Mouse (Mus musculus) CH12.LX (cell line): ENCODE data around the gene Scrn2. TPM values are rescaled to one million over a fixed set of nuclear protein-coding genes. Genes with fewer than 3 reads are reported as not detected.

ENCODE experiments used
- DNase-seq: peaks from one replicate; pipeline ENCODE4 v3.0.0-alpha.2; 2013; ENCODE audit errors: extremely low read depth
- H3K27ac ChIP-seq: 2 replicates; pipeline ENCODE4 v1.5.1; 2012; ENCODE audit warnings: low read depth, mild to moderate bottlenecking, control low read depth, moderate library complexity; ENCODE audit not compliant: insufficient read depth
- H3K27me3 ChIP-seq: replicated peaks from 2 replicates; pipeline ENCODE3; 2012; ENCODE audit warnings: inconsistent platforms
- H3K36me3 ChIP-seq, 2 experiments: replicated peaks in 1 of 2; 2 replicates each; pipeline versions ENCODE3 to v1.6.1; 2012; ENCODE audit warnings: inconsistent platforms in 1 of 2, low read length in 1 of 2, mild to moderate bottlenecking in 1 of 2, mixed read lengths in 1 of 2, moderate library complexity in 1 of 2; ENCODE audit not compliant: control insufficient read depth in 1 of 2, insufficient read depth in 1 of 2
- H3K4me1 ChIP-seq, 2 experiments: 2 replicates each; pipeline ENCODE4 v1.6.1; 2012; ENCODE audit warnings: inconsistent platforms in 1 of 2, moderate library complexity in 1 of 2; ENCODE audit not compliant: insufficient read depth in 2 of 2, control insufficient read depth in 1 of 2
- H3K4me2 ChIP-seq: 2 replicates; pipeline ENCODE4 v1.6.1; 2012; ENCODE audit warnings: low read depth, mild to moderate bottlenecking, control low read depth; ENCODE audit not compliant: poor library complexity, insufficient read depth, severe bottlenecking
- H3K4me3 ChIP-seq, 3 experiments: fragments of 150-350 bp in 1 of 3; sonication (generic) in 1 of 3; replicated peaks in 1 of 3; 2 replicates each; pipeline versions ENCODE3 to v1.5.1; 2011 to 2012; ENCODE audit warnings: low read depth in 2 of 3, low read length in 2 of 3, mild to moderate bottlenecking in 2 of 3, moderate library complexity in 2 of 3, control low read depth in 1 of 3, improper control_type of control experiment in 1 of 3, inconsistent platforms in 1 of 3, mixed read lengths in 1 of 3; ENCODE audit not compliant: poor library complexity in 1 of 3
- H3K79me2 ChIP-seq: replicated peaks from 2 replicates; pipeline ENCODE4 v1.6.1; 2012; ENCODE audit warnings: mild to moderate bottlenecking, moderate library complexity; ENCODE audit not compliant: control insufficient read depth, poor library complexity, insufficient read depth, severe bottlenecking; ENCODE audit errors: extremely low read depth
- H3K9ac ChIP-seq: 2 replicates; pipeline ENCODE4 v1.6.1; 2012; ENCODE audit warnings: low read depth, mild to moderate bottlenecking, control low read depth, moderate library complexity; ENCODE audit not compliant: insufficient read depth
- H3K9me3 ChIP-seq: replicated peaks from 2 replicates; pipeline ENCODE3; 2012; ENCODE audit warnings: low read length, inconsistent platforms, mixed read lengths
- BHLHE40 ChIP-seq: IDR thresholded peaks from 2 replicates; pipeline ENCODE4 v1.6.1; 2011; ENCODE audit warnings: mild to moderate bottlenecking, low read depth, low read length, improper control_type of control experiment
- CHD1 ChIP-seq: IDR thresholded peaks from 2 replicates; pipeline ENCODE4 v1.6.1; 2012; ENCODE audit warnings: low read depth, low read length, improper control_type of control experiment, inconsistent platforms
- CHD2 ChIP-seq: IDR thresholded peaks from 2 replicates; pipeline ENCODE4 v1.6.1; 2011; ENCODE audit warnings: low read length, improper control_type of control experiment
- CTCF ChIP-seq, 2 experiments: IDR thresholded peaks in 1 of 2; conservative IDR thresholded peaks in 1 of 2; 2 replicates each; pipeline ENCODE4 v1.5.1; 2011 to 2012; ENCODE audit warnings: low read depth in 2 of 2, low read length in 2 of 2, improper control_type of control experiment in 1 of 2, inconsistent platforms in 1 of 2, mild to moderate bottlenecking in 1 of 2, moderate library complexity in 1 of 2
- E2F4 ChIP-seq: IDR thresholded peaks from 2 replicates; pipeline ENCODE4 v1.6.1; 2011; ENCODE audit warnings: low read depth, low read length, improper control_type of control experiment; ENCODE audit not compliant: insufficient replicate concordance
- ELF1 ChIP-seq: IDR thresholded peaks from 2 replicates; pipeline ENCODE4 v1.6.1; 2014; ENCODE audit warnings: low read depth, mild to moderate bottlenecking, inconsistent platforms, low read length, improper control_type of control experiment
- EP300 ChIP-seq: IDR thresholded peaks from 2 replicates; pipeline ENCODE4 v1.6.1; 2011; ENCODE audit warnings: low read length, improper control_type of control experiment
- GABPA ChIP-seq: IDR thresholded peaks from 2 replicates; pipeline ENCODE4 v1.6.1; 2012; ENCODE audit warnings: low read depth, low read length, improper control_type of control experiment, inconsistent platforms; ENCODE audit not compliant: insufficient replicate concordance
- HCFC1 ChIP-seq: IDR thresholded peaks from 2 replicates; pipeline ENCODE4 v1.6.1; 2012; ENCODE audit warnings: low read depth, mild to moderate bottlenecking, inconsistent platforms, low read length, improper control_type of control experiment
- IRF4 ChIP-seq: IDR thresholded peaks from 2 replicates; pipeline ENCODE4 v1.6.1; 2014; ENCODE audit warnings: low read depth, mild to moderate bottlenecking, inconsistent platforms, low read length, improper control_type of control experiment
- JUN ChIP-seq: IDR thresholded peaks from 2 replicates; pipeline ENCODE4 v1.6.1; 2011; ENCODE audit warnings: low read depth, mild to moderate bottlenecking, low read length, improper control_type of control experiment, moderate library complexity; ENCODE audit not compliant: insufficient read depth
- JUND ChIP-seq: conservative IDR thresholded peaks from 2 replicates; pipeline ENCODE4 v1.6.1; 2011; ENCODE audit warnings: low read depth, low read length, improper control_type of control experiment
- KAT2A ChIP-seq: IDR thresholded peaks from 2 replicates; pipeline ENCODE4 v1.6.1; 2012; ENCODE audit warnings: low read length, improper control_type of control experiment, inconsistent platforms; ENCODE audit not compliant: insufficient replicate concordance
- MAFK ChIP-seq: IDR thresholded peaks from 2 replicates; pipeline ENCODE4 v1.6.1; 2011; ENCODE audit warnings: low read length, improper control_type of control experiment; ENCODE audit not compliant: insufficient replicate concordance
- MAX ChIP-seq: IDR thresholded peaks from 2 replicates; pipeline ENCODE4 v1.6.1; 2011; ENCODE audit warnings: low read length, improper control_type of control experiment
- MAZ ChIP-seq: IDR thresholded peaks from 2 replicates; pipeline ENCODE4 v1.6.1; 2012; ENCODE audit warnings: low read depth, mild to moderate bottlenecking, inconsistent platforms, low read length, improper control_type of control experiment, moderate library complexity
- MEF2A ChIP-seq: IDR thresholded peaks from 2 replicates; pipeline ENCODE4 v1.6.1; 2014; ENCODE audit warnings: low read depth, mild to moderate bottlenecking, inconsistent platforms, low read length, improper control_type of control experiment, borderline replicate concordance
- MXI1 ChIP-seq: IDR thresholded peaks from 2 replicates; pipeline ENCODE4 v1.6.1; 2011; ENCODE audit warnings: mild to moderate bottlenecking, low read depth, low read length, improper control_type of control experiment
- MYC ChIP-seq: IDR thresholded peaks from 2 replicates; pipeline ENCODE4 v1.6.1; 2011; ENCODE audit warnings: low read depth, mild to moderate bottlenecking, improper control_type of control experiment, low read length
- NELFE ChIP-seq: IDR thresholded peaks from 2 replicates; pipeline ENCODE4 v1.6.1; 2011; ENCODE audit warnings: low read depth, low read length, improper control_type of control experiment
- NRF1 ChIP-seq: IDR thresholded peaks from 2 replicates; pipeline ENCODE4 v1.6.1; 2014; ENCODE audit warnings: low read depth, mild to moderate bottlenecking, inconsistent platforms, low read length, improper control_type of control experiment, moderate library complexity
- PAX5 ChIP-seq: IDR thresholded peaks from 2 replicates; pipeline ENCODE4 v1.6.1; 2012; ENCODE audit warnings: low read length, inconsistent platforms, mixed read lengths
- POLR2A ChIP-seq: IDR thresholded peaks from 2 replicates; pipeline ENCODE4 v1.6.1; 2011; ENCODE audit warnings: low read depth, mild to moderate bottlenecking, improper control_type of control experiment, low read length
- POLR2AphosphoS2 ChIP-seq: IDR thresholded peaks from 2 replicates; pipeline ENCODE4 v1.6.1; 2011; ENCODE audit warnings: low read depth, low read length, improper control_type of control experiment
- RCOR1 ChIP-seq: conservative IDR thresholded peaks from 2 replicates; pipeline ENCODE4 v1.6.1; 2012; ENCODE audit warnings: low read depth, mild to moderate bottlenecking, inconsistent platforms, low read length, improper control_type of control experiment
- SIN3A ChIP-seq: IDR thresholded peaks from 2 replicates; pipeline ENCODE4 v1.6.1; 2012; ENCODE audit warnings: low read length, improper control_type of control experiment, inconsistent platforms
- TBP ChIP-seq: conservative IDR thresholded peaks from 2 replicates; pipeline ENCODE4 v1.6.1; 2011; ENCODE audit warnings: low read depth, low read length, improper control_type of control experiment
- TCF12 ChIP-seq: IDR thresholded peaks from 2 replicates; pipeline ENCODE4 v1.6.1; 2014; ENCODE audit warnings: low read depth, mild to moderate bottlenecking, inconsistent platforms, low read length, improper control_type of control experiment
- UBTF ChIP-seq: IDR thresholded peaks from 2 replicates; pipeline ENCODE4 v1.6.1; 2012; ENCODE audit warnings: low read depth, mild to moderate bottlenecking, inconsistent platforms, low read length, improper control_type of control experiment, moderate library complexity
- USF1 ChIP-seq: IDR thresholded peaks from 2 replicates; pipeline ENCODE4 v1.6.1; 2014; ENCODE audit warnings: low read depth, mild to moderate bottlenecking, inconsistent platforms, low read length, improper control_type of control experiment
- USF2 ChIP-seq: conservative IDR thresholded peaks from 2 replicates; pipeline ENCODE4 v1.6.1; 2011; ENCODE audit warnings: low read depth, low read length, improper control_type of control experiment
- ZC3H11A ChIP-seq: IDR thresholded peaks from 2 replicates; pipeline ENCODE4 v1.6.1; 2012; ENCODE audit warnings: low read depth, mild to moderate bottlenecking, inconsistent platforms, low read length, improper control_type of control experiment
- ZMIZ1 ChIP-seq: IDR thresholded peaks from 2 replicates; pipeline ENCODE4 v1.6.1; 2012; ENCODE audit warnings: low read depth, mild to moderate bottlenecking, inconsistent platforms, low read length, improper control_type of control experiment
- ZNF384 ChIP-seq: IDR thresholded peaks from 2 replicates; pipeline ENCODE4 v1.6.1; 2012; ENCODE audit warnings: low read depth, low read length, improper control_type of control experiment, inconsistent platforms
- dilution Hi-C: fragments of 300-500 bp; cut with MboI; formaldehyde crosslinking; loops from 2 replicates; pipeline ENCODE4 v1.14.3; 2020; ENCODE audit warnings: low sequenced_read_pairs; ENCODE audit not compliant: extremely low pct_unique_long_range_greater_than_20kb, extremely low pct_ligation_motif_present
- in situ Hi-C: fragments of 300-500 bp; cut with MboI; formaldehyde crosslinking; loops from 3 replicates; pipeline ENCODE4 v1.14.3; 2019; ENCODE audit warnings: low sequenced_read_pairs, low pct_ligation_motif_present, low pct_unique_long_range_greater_than_20kb, mixed read lengths
- polyA plus RNA-seq: library from polyadenylated mRNA; unstranded; fragments of >175 nt; gene quantifications from 2 replicates; pipeline ENCODE4 v1.2.1, GENCODE M21; 2012; ENCODE audit warnings: low read depth; ENCODE audit not compliant: insufficient read length
- total RNA-seq, 2 experiments: library from RNA; depleted of rRNA; stranded (reverse); fragments of 300-350 nt in 1 of 2; fragments of >200 nt in 1 of 2; gene quantifications; 2 replicates each; pipeline ENCODE4 v1.2.3; 2012 to 2014

Gene Scrn2
- total and polyA plus RNA-seq, 3 experiments: 34.5 to 55.8 (median 35.2) TPM

- peak; percentile 94 for TF ChIP-seq TCF12
- TF ChIP-seq, all 38 proteins: peak for 29
Observed at GRCm38 (mm10) chr11:96995836-96996772, 33.6 kb upstream of the Scrn2 start (continued).

GRCm38 (mm10) chr11:96996773-96997379, 32.9 kb upstream of the Scrn2 start:
- Histone ChIP-seq H3K9ac (peak overlapping the region; percentile 91), H3K27ac (peak overlapping the region; percentile 96), H3K27me3 (no peaks in the 10 kb centered on the region), H3K36me3 (no peaks in the 10 kb centered on the region), H3K9me3 (no peaks in the 10 kb centered on the region), H3K4me1 (peaks cover 46 to 90% of the 10 kb centered on the region in 2 experiments), H3K4me3 (peak overlapping the region; percentile 58 to 64 (median 60)), H3K4me2 (peak overlapping the region; percentile 72), H3K79me2 (no peaks in the 10 kb centered on the region)
- in situ Hi-C loops (no loop called here), dilution Hi-C loops (no loop called here)
- TF ChIP-seq NELFE: no peak
- TF ChIP-seq EP300: peak; percentile 85
- TF ChIP-seq CHD2: no peak
- no peak for TF ChIP-seq UBTF
- peak; percentile 1; the same call in 1 of the 2 replicates for TF ChIP-seq POLR2A
- 0 out of 2 replicates have a peak, but pooled peaks have one; percentile 3 for TF ChIP-seq HCFC1
- TF ChIP-seq PAX5: no peak
- no peak for TF ChIP-seq IRF4
- TF ChIP-seq CHD1: no peak
- no peak for TF ChIP-seq ZMIZ1
- TF ChIP-seq RCOR1: no peak
- peak; percentile 14 for TF ChIP-seq SIN3A
- TF ChIP-seq KAT2A: no peak
- no peak for TF ChIP-seq NRF1
- peak; percentile 65 for TF ChIP-seq TCF12
- TF ChIP-seq MXI1: peak; percentile 68; the same call in 1 of the 2 replicates
- no peak for TF ChIP-seq GABPA
- peak; percentile 14; the same call in 1 of the 2 replicates for TF ChIP-seq JUND
- no peak for TF ChIP-seq MAZ
- TF ChIP-seq MAX: peak; percentile 99
- TF ChIP-seq TBP: no peak; the same call in none of the 2 replicates
- no peak; the same call in 1 of the 2 replicates for TF ChIP-seq ELF1
- TF ChIP-seq ZC3H11A: no peak
- peak; percentile 86 for TF ChIP-seq BHLHE40
- no peak for TF ChIP-seq E2F4
- TF ChIP-seq USF1: peak; percentile 83
- no peak for TF ChIP-seq JUN
- TF ChIP-seq MEF2A: no peak; the same call in 1 of the 2 replicates
- peak; percentile 96 for TF ChIP-seq MYC
- no peak for TF ChIP-seq POLR2AphosphoS2
- TF ChIP-seq USF2: peak; percentile 81
- no peak for TF ChIP-seq CTCF (conservative IDR thresholded peaks at IDR 0.05 in 1 of 2, IDR thresholded peaks at IDR 0.05 in 1 of 2; ENCODE audit: low read depth in 2 of 2, low read length in 2 of 2)
- TF ChIP-seq MAFK: no peak
- TF ChIP-seq ZNF384: no peak
- DNase-seq: no peak
